Mouse (Mus musculus) embryonic fibroblast, embryonic 13.5 days (primary cell): Measurements from ENCODE around the gene Traip.

Experiments
- CTCF ChIP-seq: IDR thresholded peaks from 2 replicates; pipeline ENCODE4 v1.5.1; 2011; ENCODE audit warnings: mild to moderate bottlenecking, control low read depth, low read length, moderate library complexity, borderline replicate concordance; ENCODE audit not compliant: insufficient read depth
- POLR2A ChIP-seq: IDR thresholded peaks from 2 replicates; pipeline ENCODE4 v1.6.1; 2011; ENCODE audit warnings: low read depth, mild to moderate bottlenecking, control low read depth, low read length, moderate library complexity

DNA sequence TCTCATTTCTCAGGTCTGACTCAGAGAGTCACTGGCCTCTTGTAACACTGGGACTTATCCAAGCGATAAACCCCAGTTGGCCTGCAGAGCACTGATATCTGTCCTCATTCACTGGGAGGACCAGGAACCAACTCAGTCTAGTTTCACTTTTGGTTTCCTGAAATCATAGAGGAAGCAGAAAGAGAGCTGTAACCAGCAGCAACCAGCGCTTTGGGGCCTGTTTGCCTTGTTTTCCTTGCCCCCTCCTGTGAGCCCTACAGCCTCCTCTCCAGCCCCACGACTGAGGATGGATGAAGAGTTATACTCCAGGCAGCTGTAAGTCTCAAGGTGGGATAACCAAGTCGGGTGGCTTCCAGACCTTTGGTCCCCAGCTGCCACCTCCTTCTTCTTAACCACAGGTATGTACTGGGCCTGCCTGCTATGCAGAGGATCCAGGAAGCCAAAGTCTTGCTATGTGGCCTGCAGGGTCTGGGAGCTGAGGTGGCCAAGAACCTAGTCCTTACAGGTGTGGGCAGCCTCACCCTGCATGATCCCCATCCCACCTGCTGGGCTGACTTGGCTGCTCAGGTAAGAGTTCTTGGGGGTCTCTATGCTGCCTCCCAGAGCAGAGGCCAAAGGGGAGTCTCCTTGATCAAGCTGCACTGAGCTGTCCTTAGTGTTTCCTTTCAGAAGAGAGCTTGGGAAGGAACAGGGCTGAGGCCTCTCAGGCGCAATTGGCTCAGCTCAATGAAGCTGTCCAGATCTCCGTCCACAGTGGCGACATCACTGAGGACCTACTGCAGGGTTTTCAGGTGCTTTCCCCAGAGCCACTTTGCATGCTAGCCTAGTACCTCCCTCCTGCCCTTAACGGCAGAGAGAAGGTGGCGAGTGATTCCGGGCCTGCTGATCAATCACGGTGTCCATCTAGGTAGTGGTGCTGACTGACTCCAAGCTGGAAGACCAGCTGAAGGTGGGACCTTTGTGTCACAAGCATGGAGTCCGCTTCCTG lies 25.8 kb downstream of the Traip start, which contains the start of gene Uba7:
- TF ChIP-seq POLR2A (peak; percentile 42; the same call in 1 of the 2 replicates), CTCF (no peak)
